Mouse (Mus musculus): Measurements from ENCODE around the gene Pcnx3. TPM values are rescaled to one million over a fixed set of nuclear protein-coding genes. Genes with fewer than 3 reads are reported as not detected.
"Not testable (repeated sequence)": the region's sequence is repeated elsewhere in the genome, so short reads cannot be mapped to it uniquely, and the experiment has no call there.

The Pcnx3 gene
- total RNA-seq, 2 experiments from 2014 or later, result 17.8 to 18.0 TPM

DNA sequence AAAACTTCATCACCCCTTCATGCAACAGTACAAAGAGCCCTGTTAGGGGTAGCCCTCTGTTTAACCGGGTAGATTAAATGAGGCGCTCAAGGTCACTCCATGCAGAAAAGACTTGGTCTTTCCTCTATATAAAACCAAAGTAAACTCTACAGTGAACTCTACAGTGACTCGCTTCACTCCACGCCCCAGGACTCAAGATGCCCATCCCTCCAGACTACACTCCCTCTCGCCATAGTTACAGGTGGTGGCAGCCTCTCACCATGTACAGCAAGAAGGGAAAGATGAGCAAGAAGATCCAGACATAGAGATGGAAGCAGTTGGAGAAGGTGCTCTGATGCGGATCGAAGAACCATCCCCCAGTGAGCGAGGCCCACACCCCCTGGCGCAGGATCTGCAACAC lies 970 bp downstream of the Pcnx3 start:
- intact Hi-C loops (cut with DNase I), result loop anchor here (2.0 kb wide), 1 partner anchor 23 kb away; no protein-coding TSS in a partner anchor
- DNase-seq (ENCODE audit: low spot score), result no peak

GRCm38 (mm10) chr19:5686954-5687353 lies 1.8 kb downstream of the Pcnx3 start:
- DNase-seq (ENCODE audit: low spot score), result not testable (repeated sequence)
- intact Hi-C loops (cut with DNase I), result loop anchor here (2.0 kb wide), 1 partner anchor 22 kb away; no protein-coding TSS in a partner anchor

DNA sequence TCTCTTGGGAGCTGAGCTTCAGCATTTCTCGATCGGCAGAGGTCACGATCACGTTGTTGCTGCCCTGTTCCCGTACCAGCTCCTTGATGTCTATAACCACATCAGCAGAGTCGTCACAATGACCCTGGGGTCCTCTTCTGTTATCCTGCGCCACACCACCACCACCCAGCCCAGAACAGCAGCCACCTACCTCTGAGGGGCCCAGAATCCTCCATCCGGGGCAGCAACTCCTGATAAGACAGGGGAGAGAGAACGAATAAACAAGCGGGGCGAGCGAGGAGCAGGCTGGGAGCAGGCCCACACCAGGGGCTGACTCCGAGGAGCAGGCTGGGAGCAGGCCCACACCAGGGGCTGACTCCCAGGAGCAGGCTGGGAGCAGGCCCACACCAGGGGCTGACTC lies 2.3 kb downstream of the Pcnx3 start:
- intact Hi-C loops (cut with DNase I), result loop anchor here (2.0 kb wide), 1 partner anchor 22 kb away; no protein-coding TSS in a partner anchor
- no peak for DNase-seq (ENCODE audit: low spot score)

DNA sequence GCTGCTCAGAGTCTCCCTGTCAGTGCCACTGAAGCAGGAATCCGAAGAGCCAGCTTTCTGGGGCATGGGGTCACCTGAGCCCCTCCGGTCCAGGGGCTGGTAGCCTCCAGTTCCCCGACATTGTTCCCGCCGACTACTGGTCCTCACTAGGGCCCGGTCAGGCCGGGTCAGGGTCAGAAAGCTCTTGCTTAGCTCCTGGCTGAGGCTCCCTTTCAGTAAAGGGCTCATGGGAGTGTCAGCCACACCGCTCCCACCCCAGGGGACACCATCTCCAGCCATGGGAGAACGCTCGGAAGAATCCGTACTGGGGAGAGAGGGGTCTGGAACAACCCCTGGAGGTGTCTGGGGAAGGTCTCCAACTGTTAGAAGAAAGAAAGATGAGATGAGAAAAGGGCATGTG lies 2.8 kb downstream of the Pcnx3 start:
- DNase-seq (ENCODE audit: low spot score), result no peak
- intact Hi-C loops (cut with DNase I), result loop anchor here (2.0 kb wide), 1 partner anchor 21 kb away; no protein-coding TSS in a partner anchor

DNA sequence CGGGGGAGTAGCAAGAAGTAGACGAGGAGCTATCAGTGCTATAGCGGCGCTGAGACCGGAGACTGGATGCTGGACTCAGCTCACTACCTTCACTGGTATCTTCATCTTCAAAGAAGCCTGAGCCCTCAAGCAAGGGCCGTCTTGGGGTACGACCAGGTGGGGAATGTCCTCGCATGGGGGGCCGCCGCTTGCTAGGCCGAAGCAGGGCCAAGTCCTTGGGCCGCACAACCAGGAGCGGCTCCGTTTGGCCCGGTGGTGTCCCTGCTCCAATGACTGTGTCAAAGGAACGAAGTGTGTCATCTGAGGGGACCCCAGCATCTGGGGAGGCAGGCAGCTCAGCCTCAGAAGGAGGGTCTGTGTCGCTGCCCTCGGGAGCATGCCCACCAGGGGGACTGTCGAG lies 3.3 kb downstream of the Pcnx3 start:
- intact Hi-C loops (cut with DNase I), result no loop called here
- no peak for DNase-seq (ENCODE audit: low spot score)

- intact Hi-C loops (cut with DNase I), result no loop called here
- no peak for DNase-seq (ENCODE audit: low spot score)
Measured at GRCm38 (mm10) chr19:5684985-5685384, 3.7 kb downstream of the Pcnx3 start.

GRCm38 (mm10) chr19:5684236-5684635 lies 4.5 kb downstream of the Pcnx3 start:
- DNase-seq (ENCODE audit: low spot score), result no peak
- intact Hi-C loops (cut with DNase I), result no loop called here

DNA sequence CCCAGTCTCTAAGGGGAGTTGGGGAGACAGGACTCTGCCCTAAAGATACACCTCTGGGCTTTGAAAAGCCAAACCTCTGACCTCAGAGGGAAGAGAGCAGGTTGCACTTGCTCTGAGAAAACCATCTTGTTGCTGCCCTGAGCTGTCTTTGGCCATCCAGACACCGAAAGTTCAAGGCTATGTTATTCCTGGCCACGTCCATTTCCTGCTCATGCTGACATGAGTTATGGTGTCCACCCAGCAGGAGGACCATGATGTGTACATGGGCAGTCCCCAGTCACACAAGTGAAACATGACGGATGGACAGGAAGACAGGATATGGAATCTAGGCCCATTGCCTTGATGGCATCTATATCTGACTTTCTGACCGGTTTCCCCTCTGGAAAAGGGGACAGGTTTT lies 8.3 kb downstream of the Pcnx3 start:
- DNase-seq (ENCODE audit: low spot score), result no peak
- intact Hi-C loops (cut with DNase I), result no loop called here

GRCm38 (mm10) chr19:5668372-5668771 lies 20.3 kb downstream of the Pcnx3 start:
- intact Hi-C loops (cut with DNase I), result no loop called here
- DNase-seq (ENCODE audit: low spot score), result no peak

- intact Hi-C loops (cut with DNase I), result no loop called here
- DNase-seq (ENCODE audit: low spot score), result no peak
Measured at GRCm38 (mm10) chr19:5666386-5666785, 22.3 kb downstream of the Pcnx3 start.

DNA sequence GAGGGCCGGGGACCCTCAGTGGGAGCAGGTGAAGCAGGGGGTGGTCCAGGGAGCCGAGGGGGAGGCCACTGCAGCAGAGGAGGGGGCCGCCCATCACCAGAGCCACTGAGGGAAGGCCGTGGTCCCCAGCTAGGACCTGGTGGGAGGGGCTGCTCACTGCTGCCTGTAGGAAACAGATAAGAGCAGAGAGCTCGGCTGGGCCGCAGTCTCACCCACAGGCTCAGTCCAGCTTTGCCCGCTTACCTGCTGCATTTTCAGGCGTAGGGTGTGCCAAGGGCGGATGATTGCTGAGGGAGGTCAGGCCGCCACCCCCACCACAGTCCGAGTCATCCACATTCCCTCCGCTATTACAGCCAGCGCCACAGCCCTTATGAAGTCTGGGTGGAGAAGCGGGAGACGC lies 23.2 kb downstream of the Pcnx3 start:
- intact Hi-C loops (cut with DNase I), result loop anchor here (2.0 kb wide), 1 partner anchor 21 kb away; no protein-coding TSS in a partner anchor
- DNase-seq (ENCODE audit: low spot score), result no peak

DNA sequence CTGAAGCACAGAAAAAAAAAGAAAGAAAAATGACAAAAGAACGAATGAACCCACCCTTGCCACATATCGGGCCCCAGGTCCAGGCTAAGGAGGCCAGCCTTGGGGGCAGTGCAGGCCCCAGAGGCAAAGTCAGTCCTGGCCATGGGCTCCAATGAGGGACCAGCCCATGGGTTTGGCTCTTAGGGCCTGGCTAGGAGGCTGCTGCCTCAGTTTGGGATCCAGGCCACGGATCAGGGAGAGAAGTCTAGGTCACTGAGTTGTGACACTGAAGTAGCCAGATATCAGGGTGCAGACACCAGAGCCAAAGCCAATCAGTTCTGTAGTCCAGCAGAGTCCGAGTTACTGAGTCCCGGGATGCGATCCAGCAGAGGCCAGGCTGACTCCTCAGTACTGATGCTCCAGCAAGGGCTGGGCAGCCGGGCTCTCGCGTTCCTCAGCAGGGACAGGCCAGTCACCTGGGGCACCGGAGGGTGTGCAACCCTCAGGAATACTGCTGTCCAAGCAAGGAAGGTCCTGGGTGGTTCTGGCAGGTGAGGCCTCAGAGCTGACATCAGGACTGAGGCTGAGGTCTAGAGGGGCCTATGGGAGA lies 23.9 kb downstream of the Pcnx3 start:
- intact Hi-C loops (cut with DNase I), result loop anchor here (2.0 to 5.0 kb wide), 2 partner anchors 22 to 52 kb away; partner anchors contain the start of gene Kat5

GRCm38 (mm10) chr19:5662981-5663913 lies 25.5 kb downstream of the Pcnx3 start, which contains the start of gene Sipa1:
Gene Sipa1 (minus strand): TSS chr19:5663707.
- intact Hi-C loops (cut with DNase I), result loop anchor here (2.0 to 5.0 kb wide), 2 partner anchors 26 to 51 kb away; partner anchors contain the start of genes Kat5 and Rela

More for the DNA sequence above, 23.9 kb downstream of the Pcnx3 start:
- no peak for DNase-seq (ENCODE audit: low spot score)

GRCm38 (mm10) chr19:5662310-5662709 lies 26.4 kb downstream of the Pcnx3 start:
- intact Hi-C loops (cut with DNase I), result loop anchor here (2.0 to 5.0 kb wide), 2 partner anchors 26 to 50 kb away; partner anchors contain the start of genes Kat5 and Rela
- DNase-seq (ENCODE audit: low spot score), result no peak

More at GRCm38 (mm10) chr19:5662981-5663913, 25.5 kb downstream of the Pcnx3 start, which contains the start of gene Sipa1:
- DNase-seq (ENCODE audit: low spot score), result peak; percentile 95

- intact Hi-C loops (cut with DNase I), result loop anchor here (5.0 kb wide), 1 partner anchor 49 kb away; the partner anchor contains the start of gene Kat5
- DNase-seq (ENCODE audit: low spot score), result peak; percentile 47
Measured at GRCm38 (mm10) chr19:5660942-5661751, 27.6 kb downstream of the Pcnx3 start.

GRCm38 (mm10) chr19:5654720-5655298 lies 33.9 kb downstream of the Pcnx3 start:
- intact Hi-C loops (cut with DNase I), result no loop called here

DNA sequence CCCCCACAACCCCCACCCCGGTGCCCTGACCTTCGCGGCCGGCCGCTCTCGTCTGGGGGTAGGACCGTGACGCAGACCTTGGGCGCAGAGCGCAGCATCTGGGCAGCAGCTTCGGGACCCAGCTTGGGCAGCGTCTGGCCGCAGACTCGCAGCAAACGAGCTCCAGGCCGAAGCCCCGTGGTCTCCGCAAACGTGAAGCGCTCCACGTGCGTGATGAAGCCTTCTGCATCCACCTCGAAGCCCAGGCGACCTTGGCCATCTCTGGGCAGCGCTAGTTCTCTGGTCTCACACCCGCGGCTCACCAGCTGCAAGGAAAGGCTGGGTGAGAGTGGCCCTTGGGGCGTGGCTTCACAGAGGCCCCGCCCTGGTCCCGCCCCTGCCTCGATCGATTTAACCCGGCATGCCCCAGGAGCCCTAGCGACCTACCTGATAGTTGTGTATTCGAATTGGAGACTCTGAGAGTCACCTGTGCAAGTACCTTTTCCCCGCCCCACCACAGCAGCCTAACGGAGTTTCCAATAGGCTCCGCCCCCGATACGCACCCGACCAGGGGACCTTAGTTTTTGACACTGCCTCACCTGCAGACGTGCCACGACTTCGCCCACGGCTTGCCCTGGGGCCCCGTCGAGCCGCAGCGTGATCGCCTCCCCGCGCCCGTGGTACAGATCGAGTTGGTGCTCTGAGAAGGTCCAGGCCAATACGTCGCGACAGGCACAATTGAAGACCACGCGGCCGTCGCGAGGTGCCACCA lies 34.6 kb downstream of the Pcnx3 start:
- no peak for DNase-seq (ENCODE audit: low spot score)

More at GRCm38 (mm10) chr19:5654720-5655298, 33.9 kb downstream of the Pcnx3 start:
- no peak for DNase-seq (ENCODE audit: low spot score)

GRCm38 (mm10) chr19:5652570-5652969 lies 36.1 kb downstream of the Pcnx3 start:
- intact Hi-C loops (cut with DNase I), result no loop called here
- no peak for DNase-seq (ENCODE audit: low spot score)

More for the DNA sequence above, 34.6 kb downstream of the Pcnx3 start:
- intact Hi-C loops (cut with DNase I), result no loop called here

Data from heart, postnatal 25 days (tissue).